Mouse (Mus musculus) lung, postnatal 0 days (tissue): ENCODE data around the gene Epm2aip1.

Experiments used
- CTCF ChIP-seq: IDR thresholded peaks from 2 replicates; pipeline ENCODE4 v1.5.1; 2016; ENCODE audit warnings: antibody characterized with exemption, mild to moderate bottlenecking
- EP300 ChIP-seq: IDR thresholded peaks from 2 replicates; pipeline ENCODE4 v1.6.1; 2016; ENCODE audit warnings: antibody characterized with exemption, mild to moderate bottlenecking, control low read depth

DNA sequence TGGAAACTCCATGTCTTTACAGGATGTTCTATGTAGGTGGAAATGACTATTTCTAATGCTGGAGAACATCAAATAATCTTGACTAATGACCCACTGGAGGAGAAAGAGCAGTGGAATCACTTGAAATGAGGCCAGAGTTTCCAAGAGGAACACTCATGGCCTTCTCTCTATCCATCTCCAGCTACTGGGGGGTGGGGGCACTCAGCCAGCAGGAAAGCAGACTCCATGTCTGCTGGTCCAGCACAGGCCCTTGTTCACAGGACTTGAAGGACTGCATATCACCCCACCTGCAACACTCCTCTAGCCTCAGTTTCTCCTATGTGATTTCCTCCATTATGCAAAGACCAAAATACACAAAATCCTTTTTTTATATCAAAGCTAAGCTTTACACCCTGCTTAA is 34.0 kb upstream of the Epm2aip1 start:
- TF ChIP-seq CTCF = no peak
- no peak for TF ChIP-seq EP300
